Mouse (Mus musculus) liver, embryonic 14.5 days (tissue): ENCODE data around the gene Smad5.

ENCODE experiments used
- CTCF ChIP-seq: IDR thresholded peaks from 2 replicates; pipeline ENCODE4 v1.5.1; 2016; ENCODE audit warnings: antibody characterized with exemption, low read depth, control low read depth
- EP300 ChIP-seq: IDR thresholded peaks from 2 replicates; pipeline ENCODE4 v1.6.1; 2016; ENCODE audit warnings: antibody characterized with exemption, low read depth

DNA sequence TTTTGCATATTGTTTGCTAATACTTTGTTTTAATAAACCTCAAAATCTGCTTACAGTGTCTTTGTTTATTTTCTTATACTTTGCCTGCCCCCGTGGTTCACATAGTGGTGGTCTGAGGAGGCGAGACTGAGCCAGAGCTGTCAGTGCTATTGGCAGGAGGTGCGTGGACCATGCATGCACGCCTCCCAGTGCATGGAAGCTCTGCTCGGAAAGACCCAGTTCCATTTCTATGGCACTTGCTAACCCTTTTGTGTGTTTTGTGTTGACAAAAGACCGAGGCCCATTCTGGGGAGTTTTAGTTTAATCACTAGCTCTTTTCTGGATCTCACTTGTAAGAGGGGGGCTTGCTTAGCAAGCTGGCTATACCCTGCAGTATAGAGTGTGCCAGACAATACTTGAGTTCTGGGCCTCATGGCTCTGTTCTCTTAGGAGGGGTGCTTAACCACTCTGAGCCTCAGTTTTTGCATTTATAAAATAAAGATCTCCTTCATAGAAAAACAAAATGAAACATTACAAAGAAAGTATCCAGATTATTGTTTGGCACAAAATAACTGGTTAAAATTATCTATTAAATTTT, 39.6 kb downstream of the Smad5 start:
- TF ChIP-seq CTCF, result no peak
- no peak for TF ChIP-seq EP300
